Mouse (Mus musculus) cortical plate, adult 2 months (tissue): Measurements from ENCODE around the gene Tsga10ip. TPM values are rescaled to one million over a fixed set of nuclear protein-coding genes. Genes with fewer than 3 reads are reported as not detected.
"Not testable (repeated sequence)": the region's sequence is repeated elsewhere in the genome, so short reads cannot be mapped to it uniquely, and the experiment has no call there.

Experiments used
- H3K27ac ChIP-seq: fragments of 200-500 bp; 2 replicates; pipeline ENCODE4 v1.5.1; 2012; ENCODE audit warnings: low read length, control low read depth, inconsistent platforms; ENCODE audit not compliant: insufficient read depth
- H3K4me1 ChIP-seq: fragments of 200-500 bp; 2 replicates; pipeline ENCODE4 v1.6.1; 2011; ENCODE audit warnings: low read length; ENCODE audit not compliant: control insufficient read depth, insufficient read depth
- H3K4me3 ChIP-seq: fragments of 200-500 bp; 2 replicates; pipeline ENCODE4 v1.5.1; 2011; ENCODE audit warnings: mild to moderate bottlenecking, low read length, control low read depth; ENCODE audit not compliant: insufficient read depth
- CTCF ChIP-seq: fragments of 200-500 bp; IDR thresholded peaks from 2 replicates; pipeline ENCODE4 v1.5.1; 2011; ENCODE audit warnings: mild to moderate bottlenecking, control low read depth, low read length; ENCODE audit not compliant: insufficient read depth; ENCODE audit errors: extremely low read depth
- POLR2A ChIP-seq: fragments of 200-500 bp; IDR thresholded peaks from 2 replicates; pipeline ENCODE4 v1.6.1; 2011; ENCODE audit warnings: mild to moderate bottlenecking, low read length, control low read depth; ENCODE audit not compliant: insufficient read depth; ENCODE audit errors: extremely low read depth
- polyA plus RNA-seq: library from polyadenylated mRNA; depleted of rRNA; stranded (reverse); fragments of >200 nt; gene quantifications from 2 replicates; pipeline ENCODE4 v1.2.3, GENCODE M21; 2012

Gene Tsga10ip
- polyA plus RNA-seq, 1 experiment, result not detected

DNA sequence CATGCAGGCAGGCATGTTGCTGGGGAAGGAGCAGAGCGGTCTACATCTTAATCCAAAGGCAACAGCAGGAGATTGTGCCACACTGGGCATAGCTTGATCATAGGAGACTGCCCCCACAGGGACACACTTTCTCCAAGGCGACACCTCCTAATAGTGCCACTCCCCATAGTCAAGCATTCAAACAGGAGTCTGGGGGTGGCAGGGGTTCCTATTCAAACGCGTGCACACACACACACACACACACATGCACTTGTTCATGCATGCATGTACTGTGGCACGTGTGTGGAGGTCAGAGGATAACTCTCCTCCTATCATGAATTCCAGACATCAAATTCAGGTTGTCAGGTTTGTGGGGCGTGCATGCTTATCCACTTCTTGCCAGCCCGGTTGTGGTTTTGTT lies 29.6 kb downstream of the Tsga10ip start:
- TF ChIP-seq CTCF, result no peak
- TF ChIP-seq POLR2A, result no peak
- no peak overlapping the region for H3K27ac ChIP-seq
- H3K4me1 ChIP-seq, result no peaks in the 10 kb centered on the region

DNA sequence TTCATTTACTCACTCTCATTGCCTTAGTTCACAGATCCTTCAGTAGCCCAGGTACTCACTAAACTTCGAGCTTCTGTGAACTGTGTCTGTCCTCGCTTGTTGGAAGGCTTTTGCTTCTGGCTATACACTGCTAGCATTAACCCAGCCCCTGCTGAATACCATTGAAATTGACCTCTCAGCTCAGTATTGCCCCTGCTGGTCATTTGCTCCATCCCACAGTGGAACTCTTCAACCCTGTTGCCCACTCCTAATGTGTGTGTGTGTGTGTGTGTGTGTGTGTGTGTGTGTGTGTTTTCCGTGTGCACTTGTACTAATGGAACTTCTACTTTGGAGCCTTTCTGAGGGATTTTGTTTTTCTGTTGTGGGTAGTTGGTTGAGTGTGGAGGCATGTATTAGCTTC lies 31.4 kb downstream of the Tsga10ip start:
- Histone ChIP-seq H3K4me1 (peaks cover 2% of the 10 kb centered on the region; the same call in 1 of the 2 replicates), H3K27ac (no peak overlapping the region), H3K4me3 (no peak overlapping the region)
- no peak for TF ChIP-seq CTCF
- no peak for TF ChIP-seq POLR2A

More for the DNA sequence above, 29.6 kb downstream of the Tsga10ip start:
- H3K4me3 ChIP-seq, result no peak overlapping the region

DNA sequence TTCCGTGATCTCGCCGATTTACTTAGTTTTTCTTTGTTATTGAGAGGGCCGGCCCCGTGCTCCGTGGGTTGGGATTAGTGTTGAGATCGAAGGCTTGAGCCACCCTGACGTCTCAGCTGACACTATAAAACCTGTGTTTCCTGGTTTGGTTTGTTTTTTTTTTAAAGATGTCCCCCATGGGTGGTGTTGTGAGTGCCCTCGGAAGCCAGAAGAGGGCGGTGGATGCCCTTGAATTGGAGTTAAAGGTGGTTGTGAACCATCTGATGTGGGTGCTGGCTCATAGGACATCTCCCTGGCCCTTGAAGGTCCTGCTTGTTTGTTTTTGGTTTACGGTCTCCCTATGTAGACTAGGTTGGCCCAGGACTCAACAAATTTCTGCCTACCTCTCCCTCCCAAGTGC lies 34.9 kb downstream of the Tsga10ip start:
- Histone ChIP-seq H3K27ac (no peak overlapping the region), H3K4me1 (peaks cover 2% of the 10 kb centered on the region; the same call in 1 of the 2 replicates), H3K4me3 (peak overlapping the region; percentile 96)
- TF ChIP-seq POLR2A, result no peak
- no peak for TF ChIP-seq CTCF

DNA sequence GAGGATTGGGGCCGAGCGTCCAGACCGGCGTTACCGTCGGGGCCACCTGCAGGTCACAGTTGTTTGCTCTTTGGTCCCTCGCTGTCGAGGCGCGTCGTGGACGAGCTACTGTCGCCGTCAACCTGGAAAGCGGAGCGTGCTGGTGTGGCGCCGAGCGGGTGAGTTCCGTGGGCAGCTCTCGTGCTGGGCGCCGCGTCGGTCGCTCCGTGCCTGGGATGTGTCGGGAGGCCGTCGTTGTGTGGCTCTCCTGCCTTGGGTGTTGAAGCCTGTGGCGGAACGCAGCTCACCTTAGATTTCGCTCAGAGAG lies 35.3 kb downstream of the Tsga10ip start, which contains the start of gene Banf1:
Gene Banf1, minus strand, starts transcription at position 116 of the 307 bp plus-strand sequence.
- H3K4me1 ChIP-seq, result peaks cover 2% of the 10 kb centered on the region; the same call in 1 of the 2 replicates
- H3K27ac ChIP-seq, result peak within 1 kb of the TSS; percentile 69
- H3K4me3 ChIP-seq, result peak within 1 kb of the TSS; percentile 96
- TF ChIP-seq POLR2A (no peak), CTCF (no peak)

DNA sequence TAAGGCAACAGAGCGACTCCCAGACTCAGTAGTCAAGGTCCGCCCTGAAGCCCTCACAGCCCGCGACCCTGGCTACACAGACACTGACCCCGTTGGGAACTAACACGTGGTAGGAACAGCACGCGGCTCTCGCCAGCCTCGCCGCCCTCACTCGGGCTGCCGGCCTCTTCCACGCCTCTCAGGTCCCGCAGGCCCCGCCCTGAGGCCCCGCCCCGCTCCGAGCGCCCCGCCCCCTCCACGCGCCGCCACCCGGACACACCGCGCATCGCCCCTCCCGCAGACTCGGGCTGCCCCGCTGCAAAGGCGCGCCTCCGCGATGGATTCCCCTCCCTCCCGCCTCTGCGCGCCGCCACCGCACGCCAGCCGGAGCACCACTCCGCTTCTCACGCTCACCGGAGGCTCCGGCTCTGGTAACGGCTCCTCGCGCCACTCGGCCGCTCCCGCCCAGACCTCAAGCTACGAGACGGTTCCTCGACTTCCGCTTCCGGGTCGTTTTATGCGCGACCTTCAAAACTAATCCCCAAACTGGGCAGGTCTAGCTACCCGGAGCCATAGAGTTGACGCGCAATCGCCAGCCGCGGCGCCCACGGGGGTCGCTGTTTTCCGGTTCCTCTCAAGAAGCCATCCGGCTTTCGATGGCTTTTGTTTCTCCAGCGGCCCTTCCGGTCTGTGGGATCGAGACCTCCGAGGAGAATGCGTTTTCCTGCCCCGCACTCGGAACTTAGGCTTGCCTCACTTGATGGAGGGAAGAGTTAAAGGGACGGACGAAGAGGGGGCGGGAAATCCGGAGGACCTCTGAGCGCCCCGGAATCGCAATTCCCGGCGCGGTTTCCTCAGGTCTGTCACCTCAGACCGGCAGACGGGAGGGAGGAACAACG lies 35.9 kb downstream of the Tsga10ip start, which contains the start of gene Eif1ad:
Gene Eif1ad, plus strand, starts transcription at position 567 of the 878 bp plus-strand sequence.
- TF ChIP-seq POLR2A, result peak; percentile 49; the same call in 1 of the 2 replicates
- TF ChIP-seq CTCF, result no peak
- peak within 1 kb of the TSS; percentile 96 for H3K4me3 ChIP-seq
- H3K27ac ChIP-seq, result peak within 1 kb of the TSS; percentile 69
- H3K4me1 ChIP-seq, result peaks cover 2% of the 10 kb centered on the region; the same call in 1 of the 2 replicates

DNA sequence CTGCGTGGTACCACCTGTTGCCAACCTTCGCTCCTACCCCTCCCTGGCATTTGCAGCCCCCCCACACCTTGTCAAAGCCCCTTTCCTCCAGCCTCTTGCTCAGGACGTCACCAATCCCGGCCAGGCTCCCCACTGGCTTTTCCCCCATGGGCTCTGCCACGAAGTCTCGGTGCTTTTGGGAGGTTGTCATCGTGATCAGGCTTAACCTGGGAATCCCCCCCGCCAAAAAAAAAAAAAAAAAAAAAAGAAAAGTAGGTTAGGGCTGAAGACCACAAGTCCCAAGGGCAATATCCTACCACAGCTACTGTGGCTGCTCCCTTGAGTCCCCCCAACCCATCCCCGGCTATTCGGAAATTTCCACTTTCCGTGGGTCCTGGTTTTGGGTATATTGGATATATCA lies 36.6 kb downstream of the Tsga10ip start:
- TF ChIP-seq CTCF (no peak), POLR2A (no peak)
- Histone ChIP-seq H3K4me1 (peaks cover 2% of the 10 kb centered on the region; the same call in 1 of the 2 replicates), H3K27ac (no peak overlapping the region), H3K4me3 (peak overlapping the region; percentile 96)

DNA sequence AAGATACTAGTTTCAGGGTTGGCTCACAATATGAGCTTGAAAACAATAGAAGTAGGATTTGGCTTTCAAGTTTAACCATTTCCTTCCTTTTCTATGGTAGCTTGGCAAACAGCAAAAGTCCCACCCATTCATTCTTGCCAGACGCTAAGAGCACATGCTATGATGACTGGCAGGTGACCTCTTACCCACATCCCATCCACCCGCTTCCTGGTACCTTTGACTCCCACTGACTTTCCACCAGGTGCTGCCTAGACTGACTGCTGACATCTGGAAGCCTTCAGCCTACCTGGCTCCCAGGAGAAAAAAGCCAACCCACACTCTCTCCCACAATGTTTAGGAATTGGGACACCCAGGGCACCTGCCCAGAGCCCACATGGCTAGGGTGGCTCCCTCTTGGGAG lies 38.2 kb downstream of the Tsga10ip start:
- peaks cover 2% of the 10 kb centered on the region; the same call in 1 of the 2 replicates for H3K4me1 ChIP-seq
- no peak overlapping the region for H3K27ac ChIP-seq
- TF ChIP-seq POLR2A, result no peak
- TF ChIP-seq CTCF, result no peak
- H3K4me3 ChIP-seq, result no peak overlapping the region

DNA sequence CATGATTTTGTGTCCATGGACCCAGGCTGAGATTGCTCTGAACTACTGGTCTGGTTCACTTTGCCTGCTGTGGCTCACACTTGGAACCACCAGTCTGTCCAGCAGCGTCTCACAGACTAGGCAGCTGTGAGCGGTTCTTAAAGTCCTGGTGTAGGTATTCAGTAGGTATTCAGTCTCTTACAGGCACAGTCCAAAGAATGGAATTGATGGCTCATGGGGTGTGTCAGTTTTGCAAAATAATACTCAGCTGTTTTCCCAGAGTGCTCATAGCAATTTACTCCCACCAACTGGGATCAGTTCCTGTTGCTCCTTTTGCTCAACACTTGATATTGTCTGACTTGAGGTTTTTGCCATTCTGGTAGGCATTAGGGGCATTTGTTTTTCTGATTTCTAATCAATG lies 40.1 kb downstream of the Tsga10ip start:
- Histone ChIP-seq H3K27ac (no peak overlapping the region), H3K4me3 (no peak overlapping the region), H3K4me1 (no peaks in the 10 kb centered on the region)
- TF ChIP-seq CTCF (no peak), POLR2A (no peak)

DNA sequence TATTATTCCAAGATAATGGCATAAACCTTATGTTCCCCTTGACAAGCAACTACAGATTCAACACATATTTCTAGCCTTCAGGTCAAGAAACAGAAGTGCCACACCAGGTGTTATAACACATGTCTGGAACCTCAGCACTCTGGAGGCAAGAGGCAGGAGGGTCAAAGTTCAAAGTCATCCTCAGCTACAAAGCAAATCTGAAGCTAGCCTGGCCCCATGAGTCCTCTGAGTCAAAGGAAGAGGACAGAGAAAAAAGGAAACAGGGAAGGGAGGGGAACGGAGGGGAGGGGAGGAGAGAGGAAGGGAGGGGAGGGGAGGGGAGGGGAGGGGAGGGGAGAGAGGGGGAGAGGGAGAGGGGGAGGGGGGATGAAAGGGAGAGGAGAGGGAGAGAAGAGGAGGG lies 46.2 kb downstream of the Tsga10ip start:
- H3K4me1 ChIP-seq, result no peaks in the 10 kb centered on the region
- H3K4me3 ChIP-seq, result no peak overlapping the region
- no peak overlapping the region for H3K27ac ChIP-seq
- TF ChIP-seq POLR2A (no peak), CTCF (no peak)

DNA sequence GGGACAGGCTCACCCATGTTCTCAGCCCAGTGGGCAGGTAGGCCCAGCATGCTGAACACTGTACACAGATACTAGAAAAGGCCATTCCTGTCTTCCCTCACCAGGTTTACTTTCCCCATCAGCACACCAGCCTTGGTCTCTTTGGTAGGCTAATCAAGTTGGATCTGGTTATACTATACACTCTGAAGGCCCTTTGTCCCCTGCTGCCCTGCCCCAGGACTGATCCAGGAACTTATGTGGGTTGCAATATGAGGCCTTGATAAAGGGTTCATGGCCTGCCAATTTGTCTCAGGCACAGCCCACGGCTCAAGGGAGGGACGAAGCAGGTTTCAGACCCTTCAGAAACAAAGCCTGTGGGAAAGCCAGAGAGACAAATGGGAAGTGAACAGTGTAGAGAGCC lies 48.7 kb downstream of the Tsga10ip start:
- TF ChIP-seq POLR2A, result no peak
- TF ChIP-seq CTCF, result no peak
- no peaks in the 10 kb centered on the region for H3K4me1 ChIP-seq
- no peak overlapping the region for H3K27ac ChIP-seq
- H3K4me3 ChIP-seq, result no peak overlapping the region

DNA sequence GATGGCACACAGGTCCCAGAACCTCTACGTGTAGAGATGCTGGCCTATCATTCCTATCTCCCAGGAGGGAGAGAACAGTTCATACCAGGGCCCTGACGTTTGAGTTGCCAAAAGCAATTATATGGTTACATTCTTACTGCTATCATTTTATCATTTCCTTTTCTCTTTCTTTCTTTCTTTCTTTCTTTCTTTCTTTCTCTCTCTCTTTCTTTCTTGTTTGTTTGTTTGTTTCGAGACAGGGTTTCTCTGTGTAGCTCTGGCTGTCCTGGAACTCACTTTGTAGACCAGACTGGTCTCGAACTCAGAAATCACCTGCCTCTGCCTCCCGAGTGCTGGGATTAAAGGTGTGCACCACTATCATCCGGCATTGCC lies 52.8 kb downstream of the Tsga10ip start, which contains the start of gene Cst6:
Gene Cst6, minus strand, starts transcription at position 73 of the 372 bp plus-strand sequence.
- not testable (repeated sequence) for H3K27ac ChIP-seq, H3K4me1 ChIP-seq
- H3K4me3 ChIP-seq, result peak within 1 kb of the TSS; percentile 34
